Mouse (Mus musculus): ENCODE measurements at regions not wholly inside any gene's neighbourhood (a gene's known extent, or its start where the extent isn't known, plus 50 kb on each side); places are given as distances from the start of the nearest gene placed in this dataset.
A peak's percentile ranks its signal among the peaks of the same experiment; 100 is the strongest.

DNA sequence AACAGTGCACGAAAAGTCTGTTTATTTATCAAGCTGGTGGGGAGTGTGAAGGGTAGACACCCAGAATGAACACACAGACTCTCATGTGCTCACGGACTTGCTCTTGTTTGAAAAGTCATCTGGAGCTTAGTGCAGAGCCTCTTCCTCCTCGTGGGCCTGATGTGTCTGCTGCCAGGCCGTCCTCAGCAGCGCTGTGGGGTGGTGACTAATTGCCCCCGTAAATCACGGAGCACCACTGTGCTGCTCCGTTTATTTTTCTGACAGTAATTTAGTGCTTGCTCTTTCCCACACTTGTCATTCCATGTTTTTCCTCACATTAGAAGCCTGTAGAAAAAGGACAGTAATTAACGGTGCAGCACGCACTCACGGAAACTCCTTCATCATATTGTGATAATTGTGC lies 51.2 kb upstream of the Gm17304 start:
- DNase-seq (ENCODE audit: inconsistent ontology term), result no peak

DNA sequence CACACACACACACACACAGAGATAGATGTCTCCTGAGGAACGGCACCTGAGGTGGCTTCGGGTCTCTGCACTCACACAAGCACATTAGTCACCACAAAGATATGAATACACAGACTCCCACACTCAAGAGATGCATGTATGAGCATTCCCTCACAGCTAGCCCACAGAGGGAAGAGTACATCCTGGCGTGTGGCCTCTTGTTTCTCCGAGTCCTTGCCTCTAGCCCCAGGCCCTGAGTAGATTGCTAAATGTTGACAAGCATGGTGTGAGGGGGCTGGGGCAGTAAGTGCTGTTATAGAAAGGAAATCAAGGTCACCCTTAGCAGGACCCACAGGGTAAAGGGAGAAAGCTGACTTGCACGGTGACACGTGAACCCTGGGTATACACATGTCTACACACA lies 69.6 kb upstream of the Gm17304 start:
- no peak for DNase-seq (ENCODE audit: inconsistent ontology term)

DNA sequence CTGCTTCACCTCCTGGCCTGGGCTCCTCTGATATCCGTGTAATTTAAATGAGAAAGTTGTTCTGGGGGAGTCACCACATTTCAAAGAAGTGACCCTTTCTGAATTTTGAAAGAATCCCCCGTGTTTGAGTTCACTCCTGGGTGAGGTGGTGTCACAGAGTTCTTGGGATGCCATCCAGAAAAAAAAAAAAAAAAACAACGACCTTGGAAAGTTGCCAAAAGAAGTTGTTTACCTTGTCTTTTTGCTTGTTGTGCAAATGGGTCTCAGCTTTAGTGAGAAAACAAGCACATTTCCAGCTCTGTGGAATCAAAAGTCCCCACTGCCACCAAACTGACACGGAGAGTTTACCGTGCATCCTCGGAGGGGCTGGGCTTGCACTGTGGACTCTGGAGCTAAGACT lies 71.7 kb upstream of the Gm17304 start:
- no peak for DNase-seq (ENCODE audit: inconsistent ontology term)

DNA sequence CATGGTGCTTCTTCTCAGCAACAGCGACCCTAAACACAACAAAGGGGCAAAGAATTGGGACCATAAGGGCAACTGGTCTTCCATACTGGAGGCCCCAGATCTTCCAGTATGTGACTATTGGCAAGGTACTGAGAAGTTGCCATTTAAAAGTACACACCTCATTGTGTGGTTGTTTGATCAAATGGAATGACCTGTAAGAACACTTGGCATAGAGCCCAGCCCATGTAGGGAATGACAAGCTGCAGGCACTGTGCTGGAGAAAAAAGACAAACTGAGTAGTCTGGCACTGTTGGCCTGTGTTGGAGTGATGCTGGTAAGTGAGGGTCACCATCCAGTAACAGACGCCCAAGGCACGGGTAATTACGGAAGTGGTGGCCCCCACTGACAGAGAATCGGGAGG lies 72.8 kb upstream of the Gm17304 start:
- DNase-seq (ENCODE audit: inconsistent ontology term), result no peak

DNA sequence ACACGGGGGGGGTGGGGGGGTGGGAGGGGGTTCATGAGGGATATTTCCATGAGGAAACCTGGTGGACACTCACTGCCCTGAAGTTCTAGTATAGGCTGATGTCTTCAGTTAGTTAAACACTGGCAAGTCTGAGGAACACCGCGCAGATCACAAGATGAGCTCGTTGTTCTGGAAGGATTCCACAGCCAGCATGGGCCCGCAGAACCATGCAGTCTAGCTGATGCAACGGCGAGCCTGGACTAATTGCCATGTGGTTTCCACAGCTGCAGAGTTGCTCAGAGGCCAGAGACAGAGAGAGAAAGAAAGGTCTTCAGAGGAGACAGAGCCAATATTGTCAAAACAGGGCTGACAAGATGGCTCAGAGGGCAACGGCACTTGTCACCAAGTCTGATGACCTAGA lies 70.8 kb upstream of the Barhl2 start:
- peak; percentile 32 for DNase-seq (ENCODE audit: inconsistent ontology term)

DNA sequence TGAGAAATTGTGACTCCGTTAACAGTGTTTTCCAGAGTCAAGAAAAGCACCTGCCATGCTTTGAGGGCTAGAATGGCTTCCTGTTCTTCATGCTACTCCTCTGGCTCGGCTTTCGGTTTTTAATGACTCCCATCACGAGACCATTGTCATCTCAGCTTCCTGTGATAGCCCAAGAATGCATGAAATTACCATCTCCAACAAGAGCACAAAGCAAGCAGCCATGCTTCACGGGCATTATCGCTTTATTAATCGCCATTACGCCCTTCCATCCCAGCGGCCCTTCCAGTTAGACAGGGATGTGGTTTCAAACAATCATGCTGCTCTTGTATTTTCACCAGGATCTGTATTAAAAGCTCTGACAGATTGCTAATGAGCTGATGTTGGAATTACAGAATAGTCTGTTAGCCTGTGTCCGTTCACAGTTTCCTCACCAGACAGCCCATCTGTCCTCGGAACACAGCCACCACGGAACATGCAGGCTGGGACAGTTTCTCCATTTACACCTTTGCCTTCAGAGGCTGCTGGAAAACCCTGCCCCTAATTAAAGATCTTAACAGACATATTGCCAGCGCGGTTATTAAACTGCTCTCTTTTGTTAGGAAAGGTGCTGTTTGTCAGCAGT lies 69.5 kb upstream of the Barhl2 start:
- DNase-seq (ENCODE audit: inconsistent ontology term), result peak; percentile 25

DNA sequence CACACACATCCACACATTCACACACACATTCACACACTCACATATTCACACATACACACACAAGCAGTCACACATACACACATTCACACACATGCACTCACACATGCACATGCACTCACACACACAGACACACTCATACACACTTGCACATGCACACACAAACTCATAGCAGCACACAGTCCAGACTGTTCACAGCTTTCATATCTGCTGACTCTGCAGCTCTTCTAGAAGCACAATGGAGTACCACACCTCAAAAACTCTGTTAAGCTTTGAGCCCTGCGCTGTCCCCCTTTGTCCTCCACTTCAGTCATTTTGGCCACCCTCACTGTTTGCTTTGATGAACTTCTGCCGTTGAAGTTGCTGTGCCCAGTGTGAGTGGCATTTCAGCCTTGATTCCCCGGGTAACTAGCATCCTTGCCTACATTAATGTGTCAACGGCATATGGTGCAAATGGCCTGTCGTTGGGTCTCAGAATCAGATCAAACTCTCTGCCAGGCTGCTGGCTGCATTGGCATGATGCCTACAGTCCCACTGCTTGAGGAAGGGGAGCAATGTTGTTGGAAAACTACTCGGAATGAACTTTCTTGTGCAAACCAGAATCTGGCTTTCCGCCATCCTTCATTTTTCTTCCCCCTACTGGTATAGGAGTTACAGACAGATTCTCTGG lies 54.6 kb upstream of the Barhl2 start:
- DNase-seq (ENCODE audit: inconsistent ontology term), result no peak

DNA sequence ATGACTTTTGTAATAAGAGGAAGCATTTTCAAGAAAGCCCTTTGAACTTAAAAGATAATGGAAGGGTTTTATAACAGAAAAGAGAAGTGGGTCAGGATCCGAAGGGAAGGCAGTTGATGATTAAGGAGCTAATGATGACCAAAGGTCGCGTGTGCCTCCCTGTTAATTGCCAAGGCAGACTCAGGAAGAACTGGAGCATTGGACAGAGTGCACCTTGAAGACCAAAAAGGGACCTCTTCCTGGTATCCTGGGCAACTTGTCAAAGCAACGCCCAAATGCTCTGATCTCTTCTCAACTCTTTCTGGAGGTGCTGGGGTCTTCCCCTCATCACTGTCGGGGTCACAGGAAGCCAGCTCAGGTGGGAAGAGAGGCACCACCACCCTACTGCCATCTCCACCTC lies 49.9 kb upstream of the Barhl2 start:
- no peak for DNase-seq (ENCODE audit: inconsistent ontology term)

Measured in Muller cell, postnatal 12 days (primary cell).